Mouse (Mus musculus): ENCODE measurements around the gene Aox3.

GRCm38 (mm10) chr1:58113441-58113840 is 511 bp downstream of the Aox3 start:
- no peak for TF ChIP-seq CTCF (IDR thresholded peaks at IDR 0.05; ENCODE audit: low read depth, low read length)
- TF ChIP-seq POLR2A (IDR thresholded peaks at IDR 0.05; ENCODE audit: insufficient read depth, low read length), result no peak
- no peak for TF ChIP-seq EP300 (IDR thresholded peaks at IDR 0.05; ENCODE audit: insufficient read depth, low read depth, low read length)

All from ES-Bruce4 (cell line).